Mouse (Mus musculus): Measurements from ENCODE around the gene Hpca. TPM values are rescaled to one million over a fixed set of nuclear protein-coding genes. Genes with fewer than 3 reads are reported as not detected.

Gene Hpca
- polyA plus RNA-seq, 1 experiment from 2014 or later, result 4.9 TPM

GRCm38 (mm10) chr4:129146392-129146791 is 24.6 kb upstream of the Hpca start:
- H3K4me1 ChIP-seq (ENCODE audit: control insufficient read depth, insufficient read depth, low read length), result peaks cover 22% of the 10 kb centered on the region
- no peak overlapping the region; the same call in 1 of the 2 replicates for H3K27ac ChIP-seq (replicated peaks; ENCODE audit: low read depth, low read length)
- DNase-seq (ENCODE audit: low spot score) (no peak), ATAC-seq (ENCODE audit: low read depth) (no peak)
- no peaks in the 10 kb centered on the region for H3K27me3 ChIP-seq (replicated peaks; ENCODE audit: control insufficient read depth, insufficient read depth, low read length)
- 52% methylated on average over 2 of the region's 2 CpGs for WGBS
- H3K9me3 ChIP-seq (ENCODE audit: control insufficient read depth, low read length), result no peaks in the 10 kb centered on the region
- no peak overlapping the region for H3K4me2 ChIP-seq (ENCODE audit: low read depth, low read length)
- H3K9ac ChIP-seq (ENCODE audit: low read depth, low read length), result no peak overlapping the region
- no peak overlapping the region for H3K4me3 ChIP-seq (ENCODE audit: low read depth, low read length)
- H3K36me3 ChIP-seq (ENCODE audit: control insufficient read depth, insufficient read depth, low read length), result peaks cover 35% of the 10 kb centered on the region

- H3K27me3 ChIP-seq (replicated peaks; ENCODE audit: control insufficient read depth, insufficient read depth, low read length), result no peaks in the 10 kb centered on the region
- no peak overlapping the region for H3K4me3 ChIP-seq (ENCODE audit: low read depth, low read length)
- H3K36me3 ChIP-seq (ENCODE audit: control insufficient read depth, insufficient read depth, low read length), result peaks cover 30% of the 10 kb centered on the region
- DNase-seq (ENCODE audit: low spot score), result no peak
- H3K9ac ChIP-seq (ENCODE audit: low read depth, low read length), result no peak overlapping the region
- H3K4me1 ChIP-seq (ENCODE audit: control insufficient read depth, insufficient read depth, low read length), result peaks cover 25% of the 10 kb centered on the region
- H3K9me3 ChIP-seq (ENCODE audit: control insufficient read depth, low read length), result no peaks in the 10 kb centered on the region
- H3K27ac ChIP-seq (replicated peaks; ENCODE audit: low read depth, low read length), result peak overlapping the region; percentile 80; the same call in 1 of the 2 replicates
- no peak overlapping the region for H3K4me2 ChIP-seq (ENCODE audit: low read depth, low read length)
- WGBS, result 58% methylated on average over 4 of the region's 4 CpGs
- ATAC-seq (ENCODE audit: low read depth), result no peak
These were observed 24.1 kb upstream of the Hpca start for GRCm38 (mm10) chr4:129145943-129146342.

GRCm38 (mm10) chr4:129145411-129145810 is 23.6 kb upstream of the Hpca start:
- no peaks in the 10 kb centered on the region for H3K27me3 ChIP-seq (replicated peaks; ENCODE audit: control insufficient read depth, insufficient read depth, low read length)
- H3K36me3 ChIP-seq (ENCODE audit: control insufficient read depth, insufficient read depth, low read length), result peaks cover 25% of the 10 kb centered on the region
- DNase-seq (ENCODE audit: low spot score), result no peak
- no peak for ATAC-seq (ENCODE audit: low read depth)
- no peak overlapping the region for H3K4me3 ChIP-seq (ENCODE audit: low read depth, low read length)
- peaks cover 25% of the 10 kb centered on the region for H3K4me1 ChIP-seq (ENCODE audit: control insufficient read depth, insufficient read depth, low read length)
- WGBS, result 67% methylated on average over 4 of the region's 4 CpGs
- no peaks in the 10 kb centered on the region for H3K9me3 ChIP-seq (ENCODE audit: control insufficient read depth, low read length)
- peak overlapping the region; percentile 80 for H3K27ac ChIP-seq (replicated peaks; ENCODE audit: low read depth, low read length)
- no peak overlapping the region for H3K9ac ChIP-seq (ENCODE audit: low read depth, low read length)
- H3K4me2 ChIP-seq (ENCODE audit: low read depth, low read length), result peak overlapping the region; percentile 11; the same call in 1 of the 2 replicates

- Histone ChIP-seq H3K4me3 (ENCODE audit: low read depth, low read length) (no peak overlapping the region), H3K9me3 (ENCODE audit: control insufficient read depth, low read length) (no peaks in the 10 kb centered on the region), H3K4me2 (ENCODE audit: low read depth, low read length) (0 out of 2 replicates have a peak overlapping the region, but pooled peaks have one; percentile 11), H3K9ac (ENCODE audit: low read depth, low read length) (no peak overlapping the region; the same call in 1 of the 2 replicates), H3K36me3 (ENCODE audit: control insufficient read depth, insufficient read depth, low read length) (peaks cover 20% of the 10 kb centered on the region), H3K4me1 (ENCODE audit: control insufficient read depth, insufficient read depth, low read length) (peaks cover 25% of the 10 kb centered on the region), H3K27me3 (replicated peaks; ENCODE audit: control insufficient read depth, insufficient read depth, low read length) (no peaks in the 10 kb centered on the region), H3K27ac (replicated peaks; ENCODE audit: low read depth, low read length) (peak overlapping the region; percentile 80)
- peak; percentile 90 for DNase-seq (ENCODE audit: low spot score)
- ATAC-seq (ENCODE audit: low read depth), result peak; percentile 81
- WGBS, result 43% methylated on average over 16 of the region's 16 CpGs
These were observed 22.8 kb upstream of the Hpca start for GRCm38 (mm10) chr4:129144401-129145367.

GRCm38 (mm10) chr4:129143509-129143908 is 21.7 kb upstream of the Hpca start:
- H3K36me3 ChIP-seq (ENCODE audit: control insufficient read depth, insufficient read depth, low read length), result peaks cover 8% of the 10 kb centered on the region; the same call in 1 of the 2 replicates
- no peak overlapping the region for H3K4me3 ChIP-seq (ENCODE audit: low read depth, low read length)
- peak overlapping the region; percentile 80; the same call in 1 of the 2 replicates for H3K27ac ChIP-seq (replicated peaks; ENCODE audit: low read depth, low read length)
- 86% methylated on average over 5 of the region's 5 CpGs for WGBS
- ATAC-seq (ENCODE audit: low read depth) (no peak), DNase-seq (ENCODE audit: low spot score) (no peak)
- H3K4me1 ChIP-seq (ENCODE audit: control insufficient read depth, insufficient read depth, low read length), result peaks cover 25% of the 10 kb centered on the region
- no peak overlapping the region for H3K9ac ChIP-seq (ENCODE audit: low read depth, low read length)
- no peak overlapping the region for H3K4me2 ChIP-seq (ENCODE audit: low read depth, low read length)
- H3K9me3 ChIP-seq (ENCODE audit: control insufficient read depth, low read length), result no peaks in the 10 kb centered on the region
- no peaks in the 10 kb centered on the region for H3K27me3 ChIP-seq (replicated peaks; ENCODE audit: control insufficient read depth, insufficient read depth, low read length)

GRCm38 (mm10) chr4:129142439-129143045 is 20.7 kb upstream of the Hpca start:
- Histone ChIP-seq H3K4me1 (ENCODE audit: control insufficient read depth, insufficient read depth, low read length) (peaks cover 25% of the 10 kb centered on the region), H3K4me3 (ENCODE audit: low read depth, low read length) (no peak overlapping the region), H3K27me3 (replicated peaks; ENCODE audit: control insufficient read depth, insufficient read depth, low read length) (0 out of 2 replicates have a peak, but pooled peaks cover 2% of the 10 kb centered on the region), H3K4me2 (ENCODE audit: low read depth, low read length) (no peak overlapping the region), H3K27ac (replicated peaks; ENCODE audit: low read depth, low read length) (no peak overlapping the region), H3K36me3 (ENCODE audit: control insufficient read depth, insufficient read depth, low read length) (0 out of 2 replicates have a peak, but pooled peaks cover 4% of the 10 kb centered on the region), H3K9me3 (ENCODE audit: control insufficient read depth, low read length) (no peaks in the 10 kb centered on the region), H3K9ac (ENCODE audit: low read depth, low read length) (no peak overlapping the region)
- ATAC-seq (ENCODE audit: low read depth) (no peak), DNase-seq (ENCODE audit: low spot score) (no peak)
- WGBS, result 86% methylated on average over 11 of the region's 11 CpGs

GRCm38 (mm10) chr4:129141560-129142438 is 20.0 kb upstream of the Hpca start:
- no peak for ATAC-seq (ENCODE audit: low read depth)
- H3K9ac ChIP-seq (ENCODE audit: low read depth, low read length), result peak overlapping the region; percentile 28; the same call in 1 of the 2 replicates
- H3K9me3 ChIP-seq (ENCODE audit: control insufficient read depth, low read length), result no peaks in the 10 kb centered on the region
- H3K36me3 ChIP-seq (ENCODE audit: control insufficient read depth, insufficient read depth, low read length), result 0 out of 2 replicates have a peak, but pooled peaks cover 4% of the 10 kb centered on the region
- 0 out of 2 replicates have a peak, but pooled peaks cover 3% of the 10 kb centered on the region for H3K27me3 ChIP-seq (replicated peaks; ENCODE audit: control insufficient read depth, insufficient read depth, low read length)
- no peak for DNase-seq (ENCODE audit: low spot score)
- H3K4me3 ChIP-seq (ENCODE audit: low read depth, low read length), result no peak overlapping the region
- H3K4me1 ChIP-seq (ENCODE audit: control insufficient read depth, insufficient read depth, low read length), result peaks cover 25% of the 10 kb centered on the region
- H3K4me2 ChIP-seq (ENCODE audit: low read depth, low read length), result no peak overlapping the region
- 72% methylated on average over 17 of the region's 17 CpGs for WGBS
- H3K27ac ChIP-seq (replicated peaks; ENCODE audit: low read depth, low read length), result no peak overlapping the region

GRCm38 (mm10) chr4:129140808-129141207 is 19.0 kb upstream of the Hpca start:
- no peak overlapping the region for H3K9ac ChIP-seq (ENCODE audit: low read depth, low read length)
- H3K27ac ChIP-seq (replicated peaks; ENCODE audit: low read depth, low read length), result no peak overlapping the region
- DNase-seq (ENCODE audit: low spot score) (no peak), ATAC-seq (ENCODE audit: low read depth) (no peak)
- H3K9me3 ChIP-seq (ENCODE audit: control insufficient read depth, low read length), result no peaks in the 10 kb centered on the region
- peaks cover 10% of the 10 kb centered on the region for H3K27me3 ChIP-seq (replicated peaks; ENCODE audit: control insufficient read depth, insufficient read depth, low read length)
- H3K36me3 ChIP-seq (ENCODE audit: control insufficient read depth, insufficient read depth, low read length), result 0 out of 2 replicates have a peak, but pooled peaks cover 4% of the 10 kb centered on the region
- WGBS, result 73% methylated on average over 4 of the region's 4 CpGs
- H3K4me2 ChIP-seq (ENCODE audit: low read depth, low read length), result no peak overlapping the region
- no peak overlapping the region for H3K4me3 ChIP-seq (ENCODE audit: low read depth, low read length)
- peaks cover 25% of the 10 kb centered on the region for H3K4me1 ChIP-seq (ENCODE audit: control insufficient read depth, insufficient read depth, low read length)
